Mouse (Mus musculus): ENCODE measurements around the gene Zfp991. TPM values are rescaled to one million over a fixed set of nuclear protein-coding genes. Genes with fewer than 3 reads are reported as not detected.

The Zfp991 gene
- total RNA-seq, 2 experiments from 2014 or later = 11.3 to 13.1 TPM

Other genes starting within 250 kb of the Zfp991 start
- gene Gm21411, start 222.4 kb upstream of the Zfp991 start, total RNA-seq (2021) = not detected
- not detected for gene Zfp989, start 160.1 kb upstream of the Zfp991 start, total RNA-seq (2021)
- gene Rex2, start 110.2 kb upstream of the Zfp991 start, total RNA-seq (2021) = under 1 TPM; 0.50 to 0.83 TPM
- under 1 TPM in 1 of 2 experiments, not detected in 1; 0.12 TPM for gene Zfp988, start 173.6 kb downstream of the Zfp991 start, total RNA-seq (2021)
- gene Zfp978, start 229.3 kb downstream of the Zfp991 start, total RNA-seq (2021) = under 1 TPM; 0.31 to 0.34 TPM

All from heart, postnatal 4 days (tissue).